Mouse (Mus musculus) c-Kit-positive CD71-positive TER-119-positive erythroid progenitor cells, embryonic 14.5 days (primary cell): ENCODE measurements at regions not wholly inside any gene's neighbourhood (a gene's known extent, or its start where the extent isn't known, plus 50 kb on each side); places are given as distances from the start of the nearest gene placed in this dataset.

Source experiments
- DNase-seq: peaks from one replicate; pipeline ENCODE4 v3.0.0-alpha.2; 2013; ENCODE audit warnings: low spot score

DNA sequence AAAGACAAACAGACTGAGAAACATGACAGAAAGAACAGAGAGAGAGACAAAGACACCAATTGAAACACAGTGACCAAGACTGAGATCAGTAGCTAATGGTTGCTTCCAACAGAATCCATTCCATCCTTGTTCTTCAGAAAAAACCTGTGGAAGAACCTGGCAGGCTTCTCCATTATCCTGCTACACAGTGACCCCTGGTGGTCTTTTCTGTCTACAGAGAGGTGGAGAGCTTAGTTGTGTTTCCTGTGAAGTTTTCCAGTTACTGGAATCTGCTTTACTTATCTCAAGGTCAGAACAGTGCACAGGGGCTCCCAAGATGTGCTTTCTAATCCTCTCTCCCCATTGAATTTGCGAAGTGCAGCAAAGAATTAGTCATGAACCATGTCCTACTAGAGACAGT, 339.1 kb upstream of the Msl3l2 start:
- DNase-seq = peak; percentile 0

DNA sequence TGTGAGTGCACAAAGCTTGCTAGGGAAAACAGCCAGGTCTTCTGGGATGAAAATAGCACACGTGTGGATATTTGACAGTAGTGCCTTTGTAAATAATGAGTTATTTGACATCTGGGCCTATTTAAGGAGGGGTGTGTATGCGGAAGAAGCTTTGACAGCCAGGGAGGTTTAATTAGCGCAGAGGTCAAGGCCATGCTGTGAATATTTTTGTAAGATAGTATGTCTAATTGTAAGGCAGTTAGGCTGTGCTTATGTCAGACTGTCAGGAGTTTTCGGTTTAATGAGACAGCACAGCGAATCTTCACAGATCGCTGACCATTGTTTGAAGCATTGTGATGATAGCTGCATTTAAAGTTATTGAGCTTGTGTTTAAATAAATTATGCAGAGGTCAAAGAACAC, 337.1 kb upstream of the Msl3l2 start:
- DNase-seq = no peak

DNA sequence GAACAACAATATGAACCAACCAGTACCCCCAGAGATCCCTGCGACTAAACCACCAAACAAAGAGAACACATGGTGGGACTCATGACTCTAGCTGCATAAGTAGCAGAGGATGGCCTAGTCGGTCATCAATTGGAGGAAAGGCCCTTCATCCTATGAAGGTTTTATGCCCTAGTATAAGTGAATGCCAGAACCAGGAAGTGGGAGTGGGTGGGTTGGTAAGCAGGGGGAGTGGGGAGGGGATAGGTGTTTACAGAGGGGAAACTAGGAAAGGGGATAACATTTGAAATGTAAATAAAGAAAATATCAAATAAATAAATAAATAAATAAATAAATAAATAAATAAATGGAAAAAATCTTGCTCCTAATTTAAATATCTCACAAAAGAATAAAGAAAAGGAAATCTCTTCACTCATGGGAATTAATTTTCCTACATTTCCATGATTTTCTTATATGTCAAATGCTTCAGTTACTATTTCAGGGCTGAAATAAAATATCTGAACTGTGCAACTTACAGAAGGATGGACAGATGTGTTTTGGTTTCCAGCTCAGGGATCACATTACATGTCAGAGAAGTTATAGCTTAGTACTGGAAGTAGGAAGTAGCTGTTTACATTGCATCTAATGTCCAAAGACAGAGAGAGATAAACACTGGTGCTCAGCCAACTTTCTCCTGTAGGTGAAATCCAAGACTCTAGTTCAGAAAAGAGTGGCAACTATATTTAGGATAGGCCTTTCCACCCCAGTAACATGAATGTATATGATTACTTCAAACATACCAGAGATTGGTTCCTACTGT, 323.8 kb upstream of the Msl3l2 start:
- DNase-seq = no peak

DNA sequence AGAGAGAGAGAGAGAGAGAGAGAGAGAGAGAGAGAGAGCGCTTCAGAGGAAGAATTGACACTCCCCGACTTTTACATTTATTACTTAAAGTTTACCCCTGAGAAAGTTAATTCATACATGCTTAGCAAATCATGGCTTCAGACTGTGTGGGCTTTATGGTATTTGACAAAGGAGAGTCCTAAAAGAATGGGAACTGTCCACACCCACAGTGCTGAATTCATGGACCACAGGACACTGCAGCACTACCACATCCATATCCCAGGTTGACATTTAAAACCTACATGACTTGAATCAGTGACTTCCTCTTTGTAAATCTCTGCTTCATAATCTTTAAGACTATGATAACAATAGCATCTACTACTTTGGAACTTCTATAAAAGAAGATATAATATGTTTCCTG, 292.8 kb upstream of the Msl3l2 start:
- no peak for DNase-seq

DNA sequence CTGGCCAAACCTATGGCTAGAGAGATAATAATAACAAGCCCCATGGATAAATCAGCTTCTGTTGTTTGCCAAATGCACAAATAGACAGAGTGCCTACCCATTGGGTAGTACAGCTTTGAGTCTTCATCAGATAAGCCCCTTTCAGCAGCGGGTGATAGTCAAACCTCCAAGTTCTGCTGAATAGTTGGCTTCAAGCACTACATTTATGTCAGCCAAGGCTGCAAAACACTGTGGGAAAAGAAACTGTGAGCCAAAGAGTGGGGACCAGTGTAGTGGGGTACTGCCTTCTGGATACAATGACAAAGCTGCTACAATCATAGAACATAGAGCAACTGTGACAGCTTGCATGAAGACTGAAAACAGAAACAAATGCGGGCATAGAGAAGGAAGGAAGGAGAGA, 255.4 kb upstream of the Msl3l2 start:
- no peak for DNase-seq

- no peak for DNase-seq
Observed at GRCm38 (mm10) chr10:55892606-55893005, 214.1 kb upstream of the Msl3l2 start.

- DNase-seq = no peak
Observed at GRCm38 (mm10) chr10:55929100-55929499, 177.6 kb upstream of the Msl3l2 start.

GRCm38 (mm10) chr10:55933993-55934392, 172.7 kb upstream of the Msl3l2 start:
- DNase-seq = no peak

DNA sequence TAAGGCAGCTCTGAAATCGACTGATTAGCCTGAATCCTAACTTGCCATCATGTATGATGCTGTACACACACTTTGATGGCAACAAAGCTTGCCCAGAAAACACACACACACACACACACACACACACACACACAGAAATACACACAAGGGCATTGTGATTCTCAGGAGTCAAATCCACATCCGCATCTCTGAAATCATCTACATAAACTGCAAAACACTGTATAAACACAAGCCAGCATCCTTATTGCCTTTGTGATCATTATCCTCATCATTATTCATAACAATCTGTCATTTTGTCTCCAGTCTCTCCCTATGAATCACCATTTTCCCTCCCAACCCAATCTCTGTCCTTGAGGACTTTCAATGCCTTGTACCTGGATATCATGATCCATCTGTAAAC, 171.3 kb upstream of the Msl3l2 start:
- no peak for DNase-seq

DNA sequence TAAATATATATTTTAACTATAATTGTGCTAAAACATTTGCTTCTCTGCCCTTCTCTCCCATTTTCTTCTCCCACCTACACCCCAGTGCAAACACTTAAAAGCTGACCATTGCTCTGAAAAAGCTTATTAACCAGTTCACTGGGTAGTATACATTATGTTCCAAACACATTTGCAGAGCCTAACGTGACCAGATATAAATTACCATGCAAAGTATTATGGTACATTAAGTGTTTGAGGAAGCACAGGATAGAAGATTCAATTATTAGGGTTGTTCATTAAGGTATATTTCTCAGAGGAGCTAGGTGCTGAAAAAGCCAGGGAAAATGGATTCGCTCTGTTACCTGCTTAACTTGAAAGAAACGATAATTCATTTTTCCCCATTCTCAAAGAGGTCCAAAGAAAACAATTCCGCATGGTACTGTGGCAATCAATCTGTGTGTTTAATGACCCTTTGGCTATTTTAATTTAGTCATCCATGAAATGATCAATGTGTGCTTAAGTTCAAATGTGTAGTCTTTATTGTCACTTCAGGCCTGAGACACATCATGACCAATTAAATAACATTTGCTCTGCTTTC, 144.0 kb upstream of the Msl3l2 start:
- no peak for DNase-seq
